Mouse (Mus musculus): ENCODE measurements around the gene Pik3r2.

Pik3r2 gene

DNA sequence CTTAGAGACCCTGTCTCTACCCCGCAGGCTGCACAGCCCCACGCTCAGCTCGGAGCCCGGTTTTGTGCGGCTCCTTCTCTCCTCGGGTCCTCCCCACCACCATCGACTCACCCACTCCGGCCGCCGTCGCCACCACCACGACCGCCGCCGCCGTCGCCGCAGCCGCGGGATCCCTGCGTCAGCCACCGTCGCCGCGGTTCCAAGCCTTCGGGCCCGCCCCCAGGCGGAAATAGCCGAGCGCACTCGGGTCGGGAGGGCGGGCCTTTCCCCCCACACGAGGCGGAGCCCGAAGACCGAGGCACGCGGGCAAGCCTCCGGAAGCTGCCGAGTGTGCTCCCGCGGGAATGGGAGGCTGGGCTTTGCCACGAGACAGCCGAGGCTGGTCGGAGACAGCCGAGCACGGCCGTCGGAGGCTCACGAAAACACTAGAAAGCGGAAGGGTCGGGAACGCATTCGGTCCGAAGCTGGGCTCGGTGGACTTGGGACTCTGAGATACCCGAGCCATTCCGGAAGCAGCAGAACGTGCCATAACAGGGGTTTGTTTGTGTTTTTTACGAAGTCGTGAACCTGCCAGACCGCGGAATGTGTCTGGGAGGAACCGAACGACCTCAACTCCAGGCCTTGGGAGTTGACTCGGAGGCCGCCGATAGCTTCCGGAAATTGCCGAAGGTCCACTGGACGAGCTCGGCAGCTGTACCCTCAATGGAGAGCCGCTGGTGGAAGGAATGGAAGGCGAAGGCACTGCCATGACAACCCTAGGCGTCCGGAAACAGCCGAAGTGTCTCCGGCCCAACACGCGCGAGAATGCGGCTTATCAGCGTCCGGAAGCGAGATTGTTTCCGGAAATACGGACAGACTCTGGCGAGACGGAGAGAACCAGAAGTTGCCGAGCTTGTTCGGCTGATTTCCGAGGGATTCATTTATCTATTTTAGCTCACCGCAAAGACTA lies at the start of gene Pik3r2:
Pik3r2 (minus strand) TSS at position 218 of the 949 bp plus-strand sequence.
- peak; percentile 95 for DNase-seq (ENCODE audit: low spot score)

DNA sequence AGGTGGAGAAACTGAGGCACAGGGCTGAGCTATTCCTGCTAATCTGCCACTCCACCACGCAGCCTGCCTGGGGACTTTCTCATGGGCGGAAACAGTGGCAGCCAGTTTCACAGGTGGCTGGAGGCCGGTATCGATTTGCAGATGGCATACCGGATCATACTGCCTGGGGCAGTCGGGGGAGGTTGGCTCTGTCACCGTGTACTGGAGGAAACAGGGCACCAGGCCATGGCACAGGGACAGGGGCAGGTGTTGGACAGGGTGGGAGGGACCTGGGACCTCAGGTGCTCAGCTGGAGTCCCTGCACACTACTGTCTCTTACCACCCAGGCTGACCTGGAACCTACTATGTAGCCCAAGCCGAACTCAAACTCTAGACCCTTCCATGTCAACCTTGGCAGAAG lies 49.3 kb upstream of the Pik3r2 start:
- no peak for DNase-seq (ENCODE audit: low spot score)

DNA sequence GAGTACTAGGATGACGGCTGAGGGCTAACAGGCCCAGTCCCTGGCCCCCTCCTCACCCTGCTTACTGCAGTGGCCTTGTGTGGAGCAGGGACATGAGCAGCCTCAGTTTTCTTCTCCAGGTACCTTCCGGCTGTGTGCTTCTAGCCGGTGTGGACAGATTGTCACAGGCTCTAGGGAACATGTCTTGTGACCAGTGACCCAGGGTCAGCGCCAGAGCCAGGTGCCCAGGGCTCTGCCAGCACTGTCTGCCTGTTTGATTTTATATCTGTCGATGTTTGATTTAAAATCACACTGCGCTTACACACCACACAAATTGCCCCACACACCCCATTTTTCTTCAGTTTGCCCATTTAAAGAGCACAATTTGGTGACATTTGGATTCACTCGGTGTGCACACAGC lies 47.3 kb upstream of the Pik3r2 start:
- no peak for DNase-seq (ENCODE audit: low spot score)

DNA sequence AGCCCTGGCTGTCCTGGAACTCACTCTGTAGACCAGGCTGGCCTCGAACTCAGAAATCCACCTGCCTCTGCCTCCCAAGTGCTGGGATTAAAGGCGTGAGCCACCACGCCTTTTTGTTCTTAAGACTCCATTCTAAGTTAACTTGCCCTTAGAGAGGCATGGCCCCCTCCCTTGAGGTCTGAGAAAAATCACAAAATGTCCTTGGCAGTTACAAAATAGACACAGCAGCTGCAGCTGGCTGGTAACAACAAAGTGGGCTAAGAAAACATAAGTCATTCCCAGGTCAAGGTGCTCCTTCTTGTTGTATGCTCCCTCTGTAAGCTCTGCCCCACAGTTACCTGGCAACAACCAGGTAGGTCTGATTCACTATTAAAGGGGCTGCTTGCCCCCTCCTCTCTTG lies 46.1 kb upstream of the Pik3r2 start:
- peak; percentile 52 for DNase-seq (ENCODE audit: low spot score)

DNA sequence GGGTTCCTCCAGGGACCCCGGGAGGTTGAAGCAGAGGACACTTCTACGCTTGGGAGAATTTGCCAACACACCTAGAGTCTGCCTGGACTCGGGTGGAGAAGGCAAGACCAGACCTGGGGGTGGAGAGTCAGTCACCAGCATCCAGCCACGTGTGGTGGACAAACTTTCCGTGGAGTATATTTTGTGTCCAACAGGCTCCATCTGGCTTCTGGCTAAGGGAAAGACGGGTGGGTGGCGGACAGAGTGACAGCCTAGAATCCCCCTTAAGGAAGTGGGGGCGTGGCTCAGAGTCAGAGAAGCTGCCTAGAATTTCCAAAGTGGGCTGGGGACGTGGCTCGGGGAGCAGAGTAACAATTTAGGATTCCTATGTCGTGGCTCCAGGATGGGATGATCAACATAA lies 45.5 kb upstream of the Pik3r2 start:
- DNase-seq (ENCODE audit: low spot score), result no peak

DNA sequence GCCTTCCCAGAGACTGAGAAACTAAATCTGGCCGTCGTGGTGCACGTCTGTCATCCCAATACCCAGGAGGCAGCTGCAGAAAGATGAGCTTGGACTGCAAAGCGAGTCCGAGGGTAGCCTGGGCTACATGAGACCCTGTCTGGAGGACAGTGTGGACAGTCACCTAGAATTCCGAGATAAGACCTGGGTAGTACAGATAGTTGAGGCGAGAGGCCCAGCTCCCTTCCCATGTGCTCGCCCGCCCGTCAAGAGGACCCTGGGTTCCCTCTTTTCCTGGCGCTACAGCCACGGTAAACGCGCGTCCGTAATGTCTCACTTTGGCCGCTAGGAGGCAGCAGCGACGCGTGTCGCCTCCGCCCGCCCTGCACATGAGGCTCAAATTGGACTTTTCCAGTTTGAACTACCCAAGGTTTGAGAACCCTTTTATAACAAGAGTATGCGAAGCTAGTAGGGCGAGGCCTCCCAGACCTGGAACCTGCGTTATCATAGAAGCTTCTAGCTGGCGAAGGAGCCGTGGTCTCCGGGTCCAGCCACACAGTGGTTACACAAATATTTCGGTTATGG lies 45.0 kb upstream of the Pik3r2 start:
- no peak for DNase-seq (ENCODE audit: low spot score)

DNA sequence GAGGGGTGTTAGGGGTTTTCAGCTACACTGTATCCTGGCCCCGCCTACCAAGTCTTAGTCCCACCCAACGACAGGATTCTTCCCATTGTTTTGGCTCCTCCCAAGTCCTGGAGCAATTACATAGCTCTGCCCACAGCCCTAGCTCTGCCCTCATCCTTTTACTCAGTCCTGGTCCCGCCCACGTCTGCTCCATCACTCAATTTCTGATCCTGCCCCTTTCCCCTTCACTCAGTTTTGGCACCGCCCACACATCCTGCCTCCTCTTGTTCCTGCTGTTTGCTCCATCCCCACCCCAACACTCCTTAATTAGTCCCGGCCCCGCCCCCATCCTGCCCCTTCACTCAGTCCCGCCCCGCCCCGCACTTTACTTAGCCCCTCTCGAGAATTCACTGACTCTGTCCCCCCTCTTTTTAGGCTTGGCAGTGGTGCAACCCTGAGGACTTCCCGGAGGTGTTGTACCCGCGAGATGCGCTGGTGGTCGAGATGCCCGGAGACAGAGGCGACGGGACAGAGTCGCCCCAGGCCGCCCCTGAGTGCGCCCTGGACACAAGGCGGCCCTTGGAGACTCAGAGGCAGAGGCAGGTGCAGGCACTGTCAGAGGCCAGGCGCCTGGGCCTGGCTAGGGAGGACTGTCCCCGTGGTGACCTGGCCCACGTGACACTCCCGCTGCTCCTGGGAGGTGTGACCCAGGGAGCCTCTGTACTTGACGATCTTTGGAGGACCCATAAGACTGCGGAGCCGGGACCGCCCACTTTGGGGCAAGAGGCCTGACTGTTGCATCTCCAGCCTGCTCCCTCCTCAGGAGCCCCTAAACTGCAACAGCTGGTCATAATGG lies 43.8 kb upstream of the Pik3r2 start:
- peak; percentile 59 for DNase-seq (ENCODE audit: low spot score)

DNA sequence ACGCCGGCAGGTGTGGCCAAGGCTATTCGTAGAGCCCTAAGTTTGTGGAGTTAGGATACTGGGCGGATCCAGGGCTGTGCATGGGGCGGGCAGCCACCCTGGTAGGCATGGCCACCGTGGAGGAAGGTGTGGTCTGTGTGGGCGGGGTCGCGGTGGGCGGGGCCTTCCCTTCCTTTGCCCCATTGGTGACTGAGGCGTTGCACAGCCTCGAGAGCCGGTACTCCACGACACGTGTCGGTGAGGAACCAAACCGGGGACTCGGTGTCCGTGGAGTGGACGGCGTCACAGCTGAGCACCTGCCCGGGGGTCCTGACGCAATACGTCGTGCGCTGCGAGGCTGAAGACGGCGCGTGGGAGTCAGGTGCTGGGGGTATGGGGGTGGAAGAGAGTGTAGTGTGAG lies 40.2 kb upstream of the Pik3r2 start:
- no peak for DNase-seq (ENCODE audit: low spot score)

DNA sequence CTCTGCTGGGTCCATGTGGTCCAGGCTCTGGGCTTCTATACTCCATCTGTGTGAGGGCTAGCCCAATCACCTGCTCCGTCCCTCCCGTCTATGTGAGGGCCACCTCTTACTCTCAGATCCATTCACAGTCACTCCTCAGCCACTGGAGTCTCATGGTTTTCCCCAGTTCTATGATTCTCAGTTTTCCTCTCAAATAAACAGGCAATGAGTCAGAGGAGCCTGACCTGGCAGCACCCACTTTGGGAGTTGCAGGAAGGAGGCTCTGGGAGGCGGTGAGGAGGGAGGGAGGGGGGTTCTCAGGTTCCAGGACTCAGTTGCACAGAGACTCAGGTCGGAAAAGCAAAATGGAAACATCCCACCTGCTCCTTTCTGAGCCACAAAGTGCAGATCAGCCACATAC lies 36.4 kb upstream of the Pik3r2 start:
- no peak for DNase-seq (ENCODE audit: low spot score)

DNA sequence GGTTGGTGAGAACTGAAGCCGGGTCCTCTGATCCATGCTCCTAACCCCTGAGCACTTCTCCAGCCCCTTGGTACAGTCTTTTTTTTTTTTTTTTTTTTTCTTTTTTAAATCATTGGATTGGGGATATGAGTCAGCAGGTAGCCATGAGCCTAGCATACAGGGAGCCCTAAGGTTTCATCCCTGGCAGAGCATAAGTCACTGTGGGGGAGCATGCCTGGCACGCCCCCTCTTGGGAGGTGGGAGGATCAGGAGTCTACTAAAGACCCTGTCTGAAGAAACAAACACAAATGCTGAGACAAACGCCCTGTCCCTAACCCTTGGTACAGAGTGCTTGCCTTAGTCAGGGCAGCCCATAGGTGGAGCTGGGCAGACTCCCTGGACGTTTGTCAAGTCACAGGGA lies 35.5 kb upstream of the Pik3r2 start:
- no peak for DNase-seq (ENCODE audit: low spot score)

DNA sequence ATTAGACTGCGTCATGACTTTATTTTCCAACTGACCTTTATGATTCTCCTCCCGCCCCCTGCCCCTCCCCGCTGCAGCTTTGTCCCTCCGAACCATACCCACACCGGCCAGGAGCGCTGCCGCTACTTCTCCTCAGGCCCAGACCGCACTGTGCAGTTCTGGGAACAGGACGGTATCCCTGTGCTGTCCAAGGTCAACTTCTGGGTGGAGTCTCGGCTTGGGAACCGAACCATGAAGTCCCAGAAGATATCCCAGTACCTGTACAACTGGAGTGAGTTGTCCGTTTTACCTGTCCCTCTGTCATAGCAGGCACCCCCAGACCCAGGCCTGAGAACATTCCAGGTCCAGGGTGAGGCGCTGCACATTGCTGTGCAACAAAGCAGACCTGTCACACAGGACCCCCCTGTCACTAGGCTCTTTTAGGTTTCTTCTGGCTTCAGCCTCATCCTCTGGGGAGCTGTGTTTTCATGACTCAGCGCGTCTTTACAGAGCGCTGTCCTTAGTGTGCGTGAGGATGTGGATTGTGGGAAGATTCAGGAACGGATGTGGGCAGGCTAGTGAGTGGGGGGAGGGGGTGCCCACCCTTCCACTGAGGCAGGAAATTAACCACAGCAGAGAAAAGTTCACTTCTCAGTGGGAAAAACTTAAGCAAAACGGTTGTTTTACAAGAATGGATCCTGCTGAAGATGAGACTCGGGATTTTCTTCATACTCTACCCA lies 34.6 kb upstream of the Pik3r2 start:
- DNase-seq (ENCODE audit: low spot score), result no peak

DNA sequence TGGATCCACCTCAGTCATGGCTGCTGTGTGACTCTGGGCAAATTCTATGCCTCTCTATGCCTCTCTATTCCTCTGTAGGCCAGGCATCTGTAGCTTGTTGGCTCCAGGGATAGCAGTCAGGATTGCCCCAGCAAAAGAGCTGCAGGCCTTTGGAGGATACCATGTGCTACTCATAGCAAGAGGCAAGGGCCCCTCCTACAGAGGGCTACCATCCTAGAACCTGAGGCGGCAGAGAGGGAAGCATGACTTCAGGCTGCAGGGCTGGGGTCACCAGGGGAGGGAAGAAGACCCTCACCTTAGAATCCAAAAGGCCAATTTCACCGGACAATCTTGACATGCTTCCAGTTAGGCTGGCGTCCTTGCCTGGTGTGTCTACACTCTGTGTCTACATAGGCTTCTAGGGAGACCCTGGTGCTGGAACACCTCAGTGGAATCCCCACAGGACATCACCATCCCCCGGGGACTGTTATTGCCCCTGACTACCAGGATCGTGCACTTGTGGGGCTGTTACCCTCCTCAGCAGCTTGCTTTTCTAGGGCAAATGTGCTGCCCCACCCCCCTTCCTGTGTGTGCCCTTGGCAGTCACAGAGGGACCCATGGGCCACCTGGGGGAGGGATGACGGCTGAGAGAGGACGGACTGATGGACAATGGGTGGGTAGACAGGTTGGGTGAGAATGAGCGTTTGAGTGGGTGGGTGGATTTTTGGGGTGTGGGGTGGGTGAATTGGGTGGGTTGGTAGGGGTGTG lies 32.6 kb upstream of the Pik3r2 start:
- DNase-seq (ENCODE audit: low spot score), result no peak

DNA sequence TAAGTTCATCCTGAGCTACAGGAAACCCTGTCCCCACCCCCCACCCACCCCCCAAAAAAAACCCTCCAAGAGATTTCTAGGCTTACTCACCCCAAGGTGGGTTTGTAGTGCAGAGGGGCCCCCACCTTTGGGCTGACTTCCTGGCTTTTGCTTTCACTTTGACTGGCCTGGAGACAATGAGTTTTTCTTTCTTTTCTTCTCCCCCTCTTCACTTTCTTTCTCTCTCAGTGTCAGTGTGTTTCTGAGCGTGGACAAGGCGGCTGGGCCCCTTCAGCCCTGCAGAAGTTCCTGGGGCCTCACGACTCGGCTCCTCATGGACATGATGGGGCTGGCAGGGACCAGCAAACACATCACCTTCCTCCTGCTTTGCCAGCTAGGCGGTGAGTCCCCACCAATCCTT lies 31.7 kb upstream of the Pik3r2 start, which contains the start of gene Il12rb1:
Il12rb1 (plus strand) TSS at position 211 of the 400 bp plus-strand sequence.
- DNase-seq (ENCODE audit: low spot score), result no peak

DNA sequence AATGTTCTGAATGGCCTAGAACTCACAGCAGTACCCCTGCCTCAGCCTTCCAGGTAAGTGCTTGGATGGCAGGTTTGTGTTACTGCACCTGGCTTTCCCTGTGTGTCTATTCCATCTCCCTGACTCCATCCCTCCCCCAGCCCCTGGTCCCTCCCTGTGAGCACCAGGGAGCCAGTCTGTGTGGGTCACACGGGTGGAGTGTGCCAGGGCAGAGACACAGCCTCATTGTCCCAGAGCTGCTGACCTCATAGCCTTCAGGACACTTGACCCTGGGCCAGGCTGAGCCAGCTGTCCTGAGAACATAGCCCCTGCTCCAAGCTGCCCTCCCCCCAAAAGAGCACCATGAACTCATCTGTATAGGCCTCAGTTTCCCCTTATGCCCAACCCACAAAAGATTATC lies 30.8 kb upstream of the Pik3r2 start:
- no peak for DNase-seq (ENCODE audit: low spot score)

DNA sequence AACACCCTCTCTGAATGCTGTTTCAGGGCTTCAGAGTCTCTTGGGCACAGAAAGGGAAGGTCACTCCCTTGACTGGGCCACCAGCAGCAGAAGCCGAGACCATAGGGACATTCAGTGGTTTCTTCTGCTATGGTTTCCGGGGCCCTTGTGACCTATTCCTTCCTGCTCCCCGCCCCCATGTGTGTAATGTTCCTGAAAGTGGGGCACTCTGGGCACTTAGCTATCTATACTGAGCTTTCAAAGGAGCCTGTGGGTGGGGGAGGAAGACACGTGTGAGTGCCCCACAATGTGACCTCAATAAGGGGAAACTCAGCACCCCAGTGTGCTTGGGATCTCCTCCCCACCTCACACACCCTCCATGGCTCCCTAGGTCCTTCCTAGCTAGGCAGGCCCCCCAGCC lies 30.0 kb upstream of the Pik3r2 start:
- no peak for DNase-seq (ENCODE audit: low spot score)

DNA sequence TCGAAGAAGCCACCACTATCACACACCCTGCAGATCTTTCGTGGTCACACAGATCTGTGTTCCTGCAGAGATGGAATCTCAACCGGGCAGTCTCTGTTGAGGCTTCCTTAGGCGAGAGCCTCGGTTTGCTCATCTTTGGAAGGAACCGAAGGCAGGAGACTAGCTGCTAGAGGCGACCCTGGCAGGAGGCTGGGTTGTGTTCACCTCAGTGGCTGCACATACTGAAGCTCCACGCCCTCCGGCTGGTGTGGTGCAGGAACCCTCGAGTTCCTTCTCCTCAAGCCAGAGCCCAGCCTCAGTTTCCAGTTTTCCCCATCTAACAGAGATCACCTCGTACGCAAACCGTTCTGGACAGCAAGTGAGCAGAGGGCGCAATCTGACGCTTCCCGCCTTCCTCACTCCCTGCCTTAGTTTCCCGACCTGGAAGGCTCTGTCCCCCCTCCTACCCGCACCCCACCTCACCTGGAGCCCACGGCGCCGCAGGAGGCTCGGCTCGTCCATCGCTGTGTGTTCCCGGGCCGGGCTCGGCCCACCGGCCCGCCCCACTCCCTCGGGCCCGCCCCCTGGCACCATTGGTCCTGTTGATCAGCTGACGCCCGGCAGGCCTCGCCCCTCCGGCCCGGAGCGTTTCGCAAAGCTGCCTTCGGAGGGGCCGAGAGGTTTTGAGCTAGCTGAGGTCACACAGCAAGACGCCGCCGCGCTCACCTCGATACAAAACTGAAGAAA lies 28.1 kb upstream of the Pik3r2 start, which contains the start of gene Mast3:
Mast3 (minus strand) TSS at position 574 of the 726 bp plus-strand sequence.
- DNase-seq (ENCODE audit: low spot score), result peak; percentile 76

DNA sequence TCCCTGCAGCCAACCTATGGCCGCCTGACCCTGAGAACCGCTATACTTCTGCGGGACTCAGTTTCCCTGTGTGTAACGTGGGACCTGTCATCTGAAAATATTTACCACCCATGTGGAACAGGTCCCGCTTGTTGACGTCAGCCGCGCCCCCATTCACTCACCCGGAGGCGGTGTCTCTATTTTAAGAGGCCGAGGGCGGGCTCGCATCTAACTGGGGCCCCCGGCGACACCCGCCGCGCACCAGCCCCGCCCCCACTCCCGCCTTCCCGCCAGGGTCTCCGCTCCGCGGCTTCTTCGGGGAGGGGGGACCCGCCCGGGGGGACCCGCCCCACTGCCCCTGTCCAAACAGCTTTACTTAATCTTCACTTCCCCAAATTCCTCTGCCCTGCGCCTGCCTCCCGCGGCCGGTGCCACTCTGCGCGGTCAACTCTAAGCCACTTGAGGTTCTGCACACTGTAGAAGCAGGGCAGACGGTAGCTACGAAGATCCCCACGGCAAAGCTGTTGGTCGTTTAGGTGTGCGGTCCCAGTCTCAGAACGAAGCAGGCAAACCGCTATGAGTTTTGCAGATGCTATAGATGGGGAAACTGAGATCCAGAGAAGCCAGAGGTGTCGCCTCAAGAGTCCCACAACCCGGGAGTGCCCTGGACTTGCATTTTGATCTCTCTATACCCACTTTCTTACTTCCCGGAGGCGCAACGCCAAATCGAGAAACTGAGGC lies 27.4 kb upstream of the Pik3r2 start:
- DNase-seq (ENCODE audit: low spot score), result no peak

DNA sequence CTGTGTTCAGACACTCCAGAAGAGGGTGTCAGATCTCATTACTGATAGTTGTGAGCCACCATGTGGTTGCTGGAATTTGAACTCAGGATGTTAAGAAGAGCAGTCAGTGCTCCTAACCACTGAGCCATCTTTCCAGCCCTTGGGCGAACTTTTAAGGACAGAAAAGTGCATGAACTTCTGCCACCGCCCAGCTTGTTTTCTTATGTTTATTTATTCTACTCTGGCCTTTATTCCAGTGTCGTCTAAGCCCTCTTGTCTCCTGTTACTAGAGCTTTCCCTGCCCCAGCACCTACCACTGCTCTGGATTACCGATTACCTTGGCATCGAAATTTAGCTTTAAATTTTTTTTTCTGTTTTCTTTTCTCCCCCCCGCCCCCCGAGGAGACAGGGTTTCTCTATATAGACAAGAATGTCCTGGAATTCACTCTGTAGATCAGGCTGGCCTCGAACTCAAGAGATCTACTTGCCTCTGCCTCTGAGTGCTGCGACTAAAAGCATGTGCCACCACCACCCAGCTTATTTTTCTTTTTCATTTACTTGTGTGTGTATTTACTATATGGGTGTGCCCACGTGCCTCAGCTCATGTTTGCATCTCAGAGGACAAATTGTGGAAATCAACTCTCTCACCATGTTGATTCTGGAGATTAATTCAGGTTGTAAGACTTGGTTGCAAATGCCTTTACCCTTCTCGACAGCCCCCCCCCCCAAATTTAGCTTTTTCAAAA lies 26.4 kb upstream of the Pik3r2 start:
- no peak for DNase-seq (ENCODE audit: low spot score)

DNA sequence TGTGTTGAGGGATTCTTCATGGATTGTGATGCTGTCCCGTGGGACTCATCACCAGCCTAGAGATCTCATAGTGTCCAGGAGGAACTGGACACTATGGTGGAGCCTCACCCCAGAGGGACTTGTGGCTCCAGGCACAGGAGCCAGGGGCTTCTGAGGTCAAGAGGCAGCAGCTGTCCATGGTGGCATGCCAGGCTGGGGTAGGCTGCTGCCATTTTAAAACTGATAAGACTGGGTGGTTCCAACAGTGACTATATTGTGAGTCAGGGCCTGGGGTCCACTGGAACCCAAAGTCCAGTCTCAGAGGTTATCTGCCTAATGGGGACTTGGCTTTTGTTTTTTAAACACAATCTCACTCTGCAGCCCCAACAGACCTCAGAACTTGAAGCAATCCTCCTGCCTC lies 25.3 kb upstream of the Pik3r2 start:
- DNase-seq (ENCODE audit: low spot score), result no peak
